Mouse (Mus musculus): ENCODE measurements around the gene Gm4881. TPM values are rescaled to one million over a fixed set of nuclear protein-coding genes. Genes with fewer than 3 reads are reported as not detected.

The Gm4881 gene
- polyA plus RNA-seq, 1 experiment, result 1.4 TPM

DNA sequence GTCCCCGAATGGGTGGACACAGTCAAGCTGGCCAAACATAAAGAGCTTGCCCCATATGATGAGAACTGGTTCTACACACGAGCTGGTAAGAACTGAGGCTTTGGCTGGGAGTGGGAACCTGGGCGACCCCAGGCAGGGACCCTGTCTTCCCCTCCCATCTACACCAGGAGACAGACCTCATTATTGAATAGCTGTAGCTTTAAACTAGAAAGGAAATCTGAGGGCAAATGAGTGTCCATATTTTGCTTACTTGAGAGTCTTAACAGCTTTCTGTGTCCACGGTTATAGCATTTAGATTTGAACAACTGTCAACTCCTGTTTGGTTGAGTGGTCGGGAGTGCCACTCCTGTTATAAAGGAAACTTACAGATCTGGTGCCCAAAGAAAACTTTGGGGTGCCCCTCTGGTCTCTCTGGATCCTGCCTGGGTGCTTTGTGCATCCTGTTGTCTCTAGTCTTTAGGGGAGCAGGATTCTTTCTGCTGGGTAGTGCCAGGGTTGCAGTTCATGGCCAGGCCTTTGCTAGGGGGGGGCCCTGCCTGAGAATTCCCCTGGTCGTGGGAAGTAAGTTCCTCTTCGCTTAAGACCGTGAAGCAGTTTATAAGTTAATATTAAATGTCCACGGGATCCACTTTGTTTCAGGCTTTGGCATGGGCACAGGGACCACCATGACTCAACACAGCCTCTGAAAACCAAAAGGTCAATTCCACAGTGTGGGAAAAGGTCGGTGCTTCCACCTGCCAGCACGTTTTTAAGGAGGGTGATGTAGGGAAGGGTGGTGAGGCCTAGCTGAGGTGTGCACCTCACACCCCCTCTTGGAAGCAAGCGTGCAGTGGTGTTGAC is 58.6 kb downstream of the Gm4881 start:
- H3K4me1 ChIP-seq (ENCODE audit: control insufficient read depth, insufficient read depth, low read length), result peaks cover 6% of the 10 kb centered on the region
- 24% methylated on average over 12 of the region's 12 CpGs for WGBS
- no peak for DNase-seq
- no peak overlapping the region for H3K27ac ChIP-seq (ENCODE audit: insufficient read depth, low read length)
- no peaks in the 10 kb centered on the region for H3K27me3 ChIP-seq (ENCODE audit: control insufficient read depth, insufficient read depth, low read length)
- H3K4me3 ChIP-seq (replicated peaks; ENCODE audit: insufficient read depth, low read depth, low read length), result peak overlapping the region; percentile 29
- TF ChIP-seq POLR2A (IDR thresholded peaks at IDR 0.05; ENCODE audit: borderline replicate concordance, insufficient read depth, low read length) (no peak), CTCF (IDR thresholded peaks at IDR 0.05; ENCODE audit: borderline replicate concordance, insufficient read depth, low read depth, low read length) (no peak)

DNA sequence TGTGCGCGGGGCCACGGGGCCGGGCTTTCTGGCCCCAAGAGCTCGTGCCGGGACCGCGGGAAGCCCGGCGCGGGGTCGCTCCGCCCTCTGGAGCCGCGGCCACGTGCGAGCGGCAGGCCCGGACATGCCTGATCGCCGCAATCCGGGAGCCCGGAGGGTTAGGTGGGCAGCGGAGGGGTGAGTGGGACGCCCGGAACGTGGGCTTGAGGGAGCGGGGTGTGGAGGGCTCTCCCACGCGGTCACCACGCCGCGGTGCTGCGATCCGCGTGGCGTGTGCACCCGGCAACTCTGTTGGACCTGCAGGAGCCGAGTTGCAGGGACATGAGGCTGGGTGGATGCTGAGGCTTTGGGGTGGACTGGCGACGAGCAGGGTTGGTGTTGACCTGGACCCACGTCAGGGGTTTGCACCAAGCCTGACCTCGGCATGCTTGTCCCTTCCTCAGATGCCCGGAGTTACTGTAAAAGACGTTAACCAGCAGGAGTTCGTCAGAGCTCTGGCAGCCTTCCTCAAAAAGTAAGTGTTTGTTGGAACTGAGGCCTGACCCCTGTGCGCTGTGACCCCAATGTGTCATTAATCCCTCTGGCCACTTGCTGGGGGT is 59.5 kb downstream of the Gm4881 start:
- DNase-seq, result peak in 1 of 2 experiments; percentile 57
- TF ChIP-seq CTCF (IDR thresholded peaks at IDR 0.05; ENCODE audit: borderline replicate concordance, insufficient read depth, low read depth, low read length), result no peak
- no peak for TF ChIP-seq POLR2A (IDR thresholded peaks at IDR 0.05; ENCODE audit: borderline replicate concordance, insufficient read depth, low read length)

DNA sequence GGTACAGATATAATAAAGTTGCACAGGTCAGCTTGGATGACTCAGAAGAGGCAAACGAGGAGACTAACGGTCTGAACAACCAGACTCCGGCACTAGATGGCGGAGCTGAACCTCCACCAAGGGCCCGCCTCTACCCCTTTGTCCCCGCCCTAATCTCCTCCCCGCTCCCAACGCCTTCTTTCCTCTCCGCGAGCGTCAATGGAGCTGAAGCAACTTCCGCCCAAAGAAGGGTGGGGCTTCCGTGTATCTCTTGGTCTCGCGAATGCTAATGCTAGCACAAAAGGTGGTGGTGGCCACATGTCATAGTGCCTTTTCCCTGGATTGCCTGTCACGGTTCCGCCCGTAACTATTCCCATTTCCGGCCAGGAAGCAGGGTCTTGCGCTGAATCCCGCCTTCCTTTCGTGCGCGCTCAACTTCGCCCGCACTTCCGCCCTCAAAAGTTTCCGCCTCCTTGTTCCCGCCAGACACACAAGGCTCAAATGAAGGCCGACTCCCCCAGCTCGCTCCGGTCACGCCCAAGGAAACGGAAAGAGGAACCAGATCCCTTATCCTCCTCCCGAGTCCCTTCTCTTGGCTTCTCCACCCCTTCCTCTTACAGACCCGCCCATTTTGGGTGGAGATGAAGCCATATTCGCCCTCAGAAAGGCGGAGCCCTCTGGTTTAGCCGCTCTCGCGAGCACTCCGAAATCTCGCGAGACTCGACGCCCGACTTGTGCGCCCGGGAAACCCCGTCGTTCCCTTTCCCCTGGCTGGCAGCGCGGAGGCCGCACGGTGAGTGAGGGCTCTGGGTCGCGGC is 60.2 kb downstream of the Gm4881 start, which contains the start of gene Rps19:
Gene Rps19 (plus strand): TSS at position 476 of the 797 bp plus-strand sequence.
- peak; percentile 98 to 99 for DNase-seq
- Histone ChIP-seq H3K4me3 (replicated peaks; ENCODE audit: insufficient read depth, low read depth, low read length) (peak within 1 kb of the TSS; percentile 65), H3K27ac (ENCODE audit: insufficient read depth, low read length) (peak within 1 kb of the TSS; percentile 50; the same call in 1 of the 2 replicates), H3K4me1 (ENCODE audit: control insufficient read depth, insufficient read depth, low read length) (peaks cover 6% of the 10 kb centered on the region), H3K27me3 (ENCODE audit: control insufficient read depth, insufficient read depth, low read length) (no peaks in the 10 kb centered on the region)
- TF ChIP-seq POLR2A (IDR thresholded peaks at IDR 0.05; ENCODE audit: borderline replicate concordance, insufficient read depth, low read length) (peak; percentile 88), CTCF (IDR thresholded peaks at IDR 0.05; ENCODE audit: borderline replicate concordance, insufficient read depth, low read depth, low read length) (peak; percentile 63)
- under 1% methylated on average over 57 of the region's 57 CpGs for WGBS

More for the DNA sequence above, 59.5 kb downstream of the Gm4881 start:
- WGBS, result under 1% methylated on average over 46 of the region's 47 CpGs
- Histone ChIP-seq H3K27ac (ENCODE audit: insufficient read depth, low read length) (peak overlapping the region; percentile 49; the same call in 1 of the 2 replicates), H3K4me1 (ENCODE audit: control insufficient read depth, insufficient read depth, low read length) (peaks cover 6% of the 10 kb centered on the region), H3K4me3 (replicated peaks; ENCODE audit: insufficient read depth, low read depth, low read length) (peak overlapping the region; percentile 65), H3K27me3 (ENCODE audit: control insufficient read depth, insufficient read depth, low read length) (no peaks in the 10 kb centered on the region)

DNA sequence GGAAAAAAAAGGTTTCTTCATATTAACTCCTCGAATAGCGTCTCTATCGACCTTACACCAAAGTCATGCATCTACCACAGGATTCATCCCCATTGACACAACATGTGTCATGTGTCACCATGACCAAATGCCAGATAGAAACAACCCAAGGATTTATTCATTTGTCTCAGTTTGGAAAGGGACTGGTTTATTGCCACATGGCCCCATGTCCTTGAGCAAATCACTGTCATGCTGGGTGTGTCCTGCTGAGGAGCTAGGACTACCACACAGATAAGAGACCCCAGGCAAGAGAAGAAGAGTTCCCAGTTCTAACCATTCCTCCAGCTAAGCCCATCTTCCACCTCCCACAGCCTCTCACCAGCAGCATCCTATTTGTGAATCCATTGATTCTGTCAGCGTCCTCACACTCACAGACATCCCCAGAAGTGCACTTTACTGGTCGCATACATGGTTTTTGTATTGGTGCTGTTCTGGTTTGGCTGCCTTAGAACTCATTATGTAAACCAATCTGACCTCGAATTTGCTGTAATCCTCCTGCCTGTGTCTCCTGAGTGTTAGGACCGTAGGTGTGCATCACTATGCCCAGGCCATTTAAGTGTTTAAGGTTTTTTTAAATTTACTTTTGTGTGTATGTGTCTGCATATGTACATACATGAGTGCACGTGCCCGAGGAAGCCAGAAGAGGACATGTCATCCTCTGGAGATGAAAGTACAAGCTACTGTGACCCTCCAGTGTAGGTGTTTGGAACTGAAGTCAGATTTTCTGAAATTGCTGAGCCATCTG is 61.7 kb downstream of the Gm4881 start:
- Histone ChIP-seq H3K27me3 (ENCODE audit: control insufficient read depth, insufficient read depth, low read length) (no peaks in the 10 kb centered on the region), H3K27ac (ENCODE audit: insufficient read depth, low read length) (no peak overlapping the region), H3K4me1 (ENCODE audit: control insufficient read depth, insufficient read depth, low read length) (peaks cover 6% of the 10 kb centered on the region), H3K4me3 (replicated peaks; ENCODE audit: insufficient read depth, low read depth, low read length) (no peak overlapping the region)
- no peak for TF ChIP-seq POLR2A (IDR thresholded peaks at IDR 0.05; ENCODE audit: borderline replicate concordance, insufficient read depth, low read length)
- TF ChIP-seq CTCF (IDR thresholded peaks at IDR 0.05; ENCODE audit: borderline replicate concordance, insufficient read depth, low read depth, low read length), result no peak
- WGBS, result 93% methylated on average over 9 of the region's 9 CpGs
- DNase-seq, result no peak

DNA sequence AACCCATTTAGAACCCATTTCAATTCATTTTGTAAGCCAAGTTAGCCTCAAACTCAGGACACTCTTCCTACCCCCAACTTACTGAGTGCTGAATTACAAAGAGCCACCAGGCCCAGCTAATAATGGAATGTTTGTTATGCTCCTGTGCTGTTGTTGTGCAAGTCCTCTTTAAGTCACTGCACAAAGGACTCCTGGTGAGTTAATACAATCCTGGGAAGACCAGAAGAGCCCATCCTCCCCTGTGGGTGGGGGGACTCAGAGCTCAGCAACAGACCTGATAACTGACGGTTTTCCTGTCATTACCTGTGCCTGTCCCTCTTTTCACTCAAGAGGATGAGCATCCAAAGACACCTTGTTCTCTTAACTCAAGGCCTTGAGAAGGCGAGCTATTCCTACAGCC is 64.7 kb downstream of the Gm4881 start:
- Histone ChIP-seq H3K27me3 (ENCODE audit: control insufficient read depth, insufficient read depth, low read length) (no peaks in the 10 kb centered on the region), H3K4me3 (replicated peaks; ENCODE audit: insufficient read depth, low read depth, low read length) (no peak overlapping the region), H3K27ac (ENCODE audit: insufficient read depth, low read length) (no peak overlapping the region), H3K4me1 (ENCODE audit: control insufficient read depth, insufficient read depth, low read length) (no peaks in the 10 kb centered on the region)
- DNase-seq, result no peak
- 31% methylated on average over 2 of the region's 2 CpGs for WGBS
- no peak for TF ChIP-seq CTCF (IDR thresholded peaks at IDR 0.05; ENCODE audit: borderline replicate concordance, insufficient read depth, low read depth, low read length)
- no peak for TF ChIP-seq POLR2A (IDR thresholded peaks at IDR 0.05; ENCODE audit: borderline replicate concordance, insufficient read depth, low read length)

DNA sequence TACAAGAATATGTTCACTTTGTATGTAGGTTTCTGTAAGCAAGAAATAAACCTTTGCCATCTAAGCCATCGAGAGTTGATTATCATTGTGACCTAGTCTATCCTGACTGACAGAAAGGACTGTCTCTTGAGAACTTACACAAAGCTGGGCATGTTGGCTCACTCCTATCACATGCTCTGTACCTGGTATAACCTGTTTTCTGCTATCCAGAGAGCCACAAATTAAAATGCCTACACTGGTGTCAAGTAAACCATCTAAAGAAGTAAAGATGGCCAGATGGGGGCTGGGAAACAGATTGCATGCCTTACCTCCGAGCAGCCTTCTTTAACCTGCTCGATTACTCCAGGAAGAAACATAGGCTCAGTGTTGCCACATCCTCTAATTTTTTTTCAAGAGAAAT is 66.7 kb downstream of the Gm4881 start:
- H3K4me1 ChIP-seq (ENCODE audit: control insufficient read depth, insufficient read depth, low read length), result no peaks in the 10 kb centered on the region
- no peak for DNase-seq
- no peak overlapping the region for H3K4me3 ChIP-seq (replicated peaks; ENCODE audit: insufficient read depth, low read depth, low read length)
- TF ChIP-seq CTCF (IDR thresholded peaks at IDR 0.05; ENCODE audit: borderline replicate concordance, insufficient read depth, low read depth, low read length) (no peak), POLR2A (IDR thresholded peaks at IDR 0.05; ENCODE audit: borderline replicate concordance, insufficient read depth, low read length) (no peak)
- no peak overlapping the region for H3K27ac ChIP-seq (ENCODE audit: insufficient read depth, low read length)
- no peaks in the 10 kb centered on the region for H3K27me3 ChIP-seq (ENCODE audit: control insufficient read depth, insufficient read depth, low read length)
- 81% methylated on average over 3 of the region's 3 CpGs for WGBS

Other genes starting within 250 kb of the Gm4881 start
- not detected in 2 replicates for gene BC049730, start 235.3 kb downstream of the Gm4881 start, polyA plus RNA-seq (2012; rRNA removed)
- gene Gm4763, start 217.6 kb downstream of the Gm4881 start, polyA plus RNA-seq (2012; rRNA removed), result not detected in 2 replicates
- gene Cd177, start 184.2 kb downstream of the Gm4881 start, polyA plus RNA-seq (2012; rRNA removed), result 0.11 and 0.17 TPM in 2 replicates
- gene Ceacam10, start 167.3 kb downstream of the Gm4881 start, polyA plus RNA-seq (2012; rRNA removed), result 0.29 and 0.30 TPM in 2 replicates
- gene Gm9844, start 82.3 kb downstream of the Gm4881 start, polyA plus RNA-seq (2012; rRNA removed), result 4.8 and 6.4 TPM in 2 replicates
- not detected in 2 replicates for gene Lypd4, start 74.6 kb downstream of the Gm4881 start, polyA plus RNA-seq (2012; rRNA removed)
- gene Dmrtc2, start 74.4 kb downstream of the Gm4881 start, polyA plus RNA-seq (2012; rRNA removed), result not detected in 2 replicates
- 282 and 314 TPM in 2 replicates for gene Rps19, start 60.1 kb downstream of the Gm4881 start, polyA plus RNA-seq (2012; rRNA removed)
- 0.85 and 1.1 TPM in 2 replicates for gene Cd79a, start 47.1 kb downstream of the Gm4881 start, polyA plus RNA-seq (2012; rRNA removed)
- 162 and 173 TPM in 2 replicates for gene Arhgef1, start 41.6 kb downstream of the Gm4881 start, polyA plus RNA-seq (2012; rRNA removed)
- 637 and 648 TPM in 2 replicates for gene Rabac1, start 28.3 kb upstream of the Gm4881 start, polyA plus RNA-seq (2012; rRNA removed)
- 1,466 and 1,473 TPM in 2 replicates for gene Atp1a3, start 61.5 kb upstream of the Gm4881 start, polyA plus RNA-seq (2012; rRNA removed)
- gene Grik5, start 127.9 kb upstream of the Gm4881 start, polyA plus RNA-seq (2012; rRNA removed), result 74.6 and 77.4 TPM in 2 replicates
- 44.3 and 45.7 TPM in 2 replicates for gene Zfp574, start 128.1 kb upstream of the Gm4881 start, polyA plus RNA-seq (2012; rRNA removed)
- 8.4 and 10.6 TPM in 2 replicates for gene Pou2f2, start 235.2 kb upstream of the Gm4881 start, polyA plus RNA-seq (2012; rRNA removed)